Mouse (Mus musculus): ENCODE results near the gene Thada.

The Thada gene

DNA sequence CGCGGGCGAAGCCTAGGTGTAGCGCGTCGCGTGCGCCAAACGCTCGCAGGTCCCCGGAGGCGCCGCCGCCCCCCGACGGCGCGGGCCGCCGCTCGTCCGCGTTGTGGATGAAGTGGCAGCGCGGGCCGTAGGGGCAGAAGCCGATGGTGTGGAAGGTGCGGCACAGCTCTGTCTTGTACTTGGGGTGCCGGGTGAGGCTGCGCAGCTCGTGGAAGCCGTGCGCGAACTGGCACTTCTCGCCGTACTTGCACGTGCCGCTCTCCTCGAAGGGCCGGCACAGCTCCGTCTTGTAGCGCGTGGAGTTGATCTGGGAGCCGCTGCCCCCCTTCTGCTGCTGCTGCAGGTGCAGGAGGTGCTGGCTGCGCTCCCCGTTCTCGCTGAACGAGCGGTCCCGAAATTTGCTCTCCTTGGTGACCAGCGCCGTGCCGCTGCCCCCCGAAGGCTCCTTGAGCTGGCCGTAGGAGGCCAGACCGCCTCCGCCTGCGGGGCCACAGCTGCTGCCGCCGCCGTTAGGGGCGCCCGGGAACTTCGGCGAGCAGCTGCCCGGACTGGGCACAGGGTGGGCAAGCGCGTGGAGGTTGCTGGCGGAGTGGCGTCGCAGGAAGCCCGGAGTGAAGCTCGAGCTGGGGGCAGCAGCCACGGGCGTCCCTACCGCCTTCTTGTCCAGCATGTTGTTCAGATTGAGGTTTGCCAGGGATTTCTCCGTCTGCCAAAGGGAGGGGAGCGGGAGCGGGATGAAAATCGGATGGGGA, 279.4 kb downstream of the Thada start:
- ChIA-PET CTCF (interaction anchor here in 2 of 4 experiments (0.8 to 1.7 kb wide), 7 partner anchors 28 to 314 kb away, joined by 3 to 7 read pairs (median 3); no protein-coding TSS in a partner anchor), POLR2A (interaction anchor here in 3 of 4 experiments (0.7 to 5.9 kb wide), 23 partner anchors 9 to 520 kb away, joined by 3 to 34 read pairs (median 3); partner anchors contain the start of gene Thada (in 1 of the 3))

DNA sequence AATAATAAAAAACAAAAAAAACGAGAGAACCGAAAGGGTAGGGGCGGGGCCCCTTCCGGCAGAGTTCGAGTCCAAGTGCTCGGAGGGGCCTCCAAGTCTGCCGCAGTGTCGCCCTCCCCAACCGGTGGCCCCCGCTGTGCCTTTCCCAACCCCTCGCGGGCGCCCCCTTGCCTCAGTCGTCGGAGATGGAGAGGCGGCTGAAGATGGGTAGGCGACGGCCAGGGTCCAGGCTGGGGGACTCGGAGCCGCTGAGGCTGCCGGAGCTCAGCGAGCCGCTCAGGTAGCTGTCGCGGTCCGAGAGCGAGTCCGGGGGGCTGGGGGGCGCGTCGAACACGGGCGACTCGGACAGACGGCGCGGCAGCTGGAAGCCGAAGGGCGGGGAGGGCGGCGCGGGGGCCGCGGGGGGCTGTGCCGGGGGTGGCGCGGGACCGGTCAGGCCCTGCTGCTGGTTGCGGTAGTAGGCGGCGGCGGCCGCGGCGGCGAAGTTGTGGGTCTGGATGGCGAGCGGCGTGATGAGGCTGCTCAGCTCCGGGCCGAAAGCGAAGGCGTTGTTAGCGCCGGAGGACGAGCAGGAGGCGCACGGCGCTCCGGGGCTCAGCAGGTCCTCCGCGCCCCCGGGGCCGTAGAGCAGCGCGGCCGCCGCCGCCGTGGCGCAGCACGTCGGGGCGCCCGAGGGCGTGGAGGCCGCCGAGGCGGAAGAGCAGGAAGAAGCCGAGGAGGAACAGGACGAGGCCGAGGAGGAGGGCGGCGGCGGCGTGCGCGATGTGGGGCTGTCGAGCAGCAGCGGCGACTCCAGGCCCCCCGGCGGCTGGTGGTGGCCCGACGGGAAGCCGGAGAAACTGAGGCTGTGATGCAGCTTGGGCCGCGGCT, 280.2 kb downstream of the Thada start:
- CTCF ChIA-PET, result interaction anchor here (0.6 to 1.7 kb wide), 10 partner anchors 27 to 313 kb away, joined by 3 to 7 read pairs (median 3); no protein-coding TSS in a partner anchor

DNA sequence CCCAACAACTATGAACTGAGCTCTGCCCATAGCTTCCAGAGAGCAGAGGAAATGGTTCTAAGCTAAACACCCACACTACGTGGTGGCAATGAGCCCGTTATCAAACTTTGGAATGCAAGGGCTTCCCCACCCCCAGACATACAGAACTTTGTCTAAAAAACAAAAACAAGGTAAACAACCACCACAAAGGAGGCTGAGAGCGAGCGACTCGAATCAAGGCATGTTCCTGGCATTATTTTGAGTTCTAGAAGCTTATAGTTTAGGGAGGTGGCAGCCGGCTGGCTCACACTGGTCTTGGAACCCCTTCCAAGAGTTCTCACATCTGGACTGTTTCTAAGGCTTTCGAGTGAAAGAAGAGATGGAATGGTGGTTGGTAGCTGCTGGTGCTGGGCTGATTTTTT, 281.0 kb downstream of the Thada start:
- CTCF ChIA-PET, result interaction anchor here in 3 of 4 experiments (0.6 to 1.7 kb wide), 4 partner anchors 71 to 318 kb away, joined by 3 to 4 read pairs (median 3); no protein-coding TSS in a partner anchor
- POLR2A ChIA-PET, result interaction anchor here in 2 of 4 experiments (0.6 to 5.9 kb wide), 3 partner anchors 170 to 338 kb away, joined by 3 to 34 read pairs (median 3); no protein-coding TSS in a partner anchor

More for the DNA sequence above, 280.2 kb downstream of the Thada start:
- POLR2A ChIA-PET, result interaction anchor here in 3 of 4 experiments (0.5 to 5.9 kb wide), 20 partner anchors 8 to 519 kb away, joined by 3 to 34 read pairs (median 3); partner anchors contain the start of gene Thada (in 1 of the 3)

DNA sequence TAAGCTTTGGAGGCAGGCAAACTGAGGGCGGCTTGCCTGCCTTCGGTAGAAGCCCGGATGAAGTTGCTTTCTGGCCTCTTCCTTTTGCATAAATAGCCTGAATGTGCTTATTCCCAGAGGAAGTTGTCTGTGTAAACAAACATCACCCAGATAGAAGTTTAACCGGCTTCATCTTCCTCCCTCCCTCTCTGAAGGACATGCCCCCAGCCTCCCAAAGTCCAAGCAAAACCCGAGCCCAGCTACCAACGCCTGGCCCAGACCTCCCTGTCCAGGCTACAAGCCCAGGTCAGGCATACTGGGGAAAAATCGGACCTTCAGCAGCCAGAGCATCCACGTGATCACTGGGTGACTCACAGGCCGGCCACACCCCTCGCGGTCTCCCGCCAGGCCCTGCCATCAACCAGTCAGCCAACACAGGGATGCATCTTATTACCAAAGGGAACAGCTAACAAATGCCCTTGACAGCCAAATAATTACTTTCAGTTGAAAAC, 282.7 kb downstream of the Thada start:
- CTCF ChIA-PET, result interaction anchor here (0.6 to 2.7 kb wide), 15 partner anchors 69 to 506 kb away, joined by 3 to 14 read pairs (median 4); no protein-coding TSS in a partner anchor
- POLR2A ChIA-PET, result interaction anchor here (0.6 to 5.9 kb wide), 32 partner anchors 9 to 1300 kb away, joined by 3 to 25 read pairs (median 4); no protein-coding TSS in a partner anchor

DNA sequence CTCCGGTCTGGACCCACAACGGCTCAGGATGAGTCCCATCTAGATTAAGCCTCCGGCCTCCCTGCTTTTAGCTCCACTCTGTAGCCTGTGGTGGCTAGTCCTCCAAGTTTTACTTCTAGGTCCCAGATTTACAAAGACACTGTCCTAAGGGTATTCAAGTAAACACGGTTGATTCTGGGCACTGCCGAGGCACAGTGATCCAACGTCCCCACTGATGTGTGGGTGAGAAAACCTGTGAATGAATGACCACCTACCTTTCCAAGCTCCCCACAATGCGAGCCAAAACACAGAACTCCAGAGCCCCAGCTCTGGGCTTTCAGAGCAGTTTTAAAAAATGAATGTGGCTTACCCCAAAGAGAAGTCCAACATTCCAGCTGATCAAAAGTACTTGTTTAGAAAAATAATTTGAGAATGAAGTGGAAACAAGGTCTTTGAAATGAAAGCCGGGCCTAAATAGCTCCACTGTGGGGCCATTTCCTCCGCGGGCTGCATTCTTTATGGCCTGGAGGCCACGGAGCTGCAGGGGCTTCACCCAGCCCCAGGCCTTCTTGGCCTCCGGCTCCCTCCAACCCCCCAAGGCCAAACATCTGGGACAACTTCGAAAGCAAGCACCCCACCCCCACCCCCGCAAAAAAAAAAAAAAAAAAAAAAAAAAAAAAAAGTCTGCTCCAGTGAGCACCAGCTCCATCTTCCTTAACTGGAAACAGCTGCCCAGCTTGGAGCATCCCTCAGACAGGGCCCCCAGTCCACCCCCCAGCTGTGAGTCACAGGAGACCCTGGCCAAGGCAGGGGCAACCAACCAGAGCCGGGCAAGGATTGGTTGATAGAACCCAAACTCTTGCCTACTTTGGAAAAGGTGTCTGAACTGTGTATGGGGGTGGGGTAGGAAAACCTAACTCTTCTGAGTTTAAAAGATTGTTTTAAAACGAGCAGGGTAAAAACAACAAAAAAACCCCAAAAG, 283.4 kb downstream of the Thada start:
- ChIA-PET CTCF (interaction anchor here in 3 of 4 experiments (0.6 to 2.7 kb wide), 18 partner anchors 8 to 498 kb away, joined by 3 to 14 read pairs (median 4); no protein-coding TSS in a partner anchor), POLR2A (interaction anchor here (0.6 to 5.9 kb wide), 35 partner anchors 9 to 516 kb away, joined by 3 to 25 read pairs (median 4); partner anchors contain the start of gene Thada (in 1 of the 4))

DNA sequence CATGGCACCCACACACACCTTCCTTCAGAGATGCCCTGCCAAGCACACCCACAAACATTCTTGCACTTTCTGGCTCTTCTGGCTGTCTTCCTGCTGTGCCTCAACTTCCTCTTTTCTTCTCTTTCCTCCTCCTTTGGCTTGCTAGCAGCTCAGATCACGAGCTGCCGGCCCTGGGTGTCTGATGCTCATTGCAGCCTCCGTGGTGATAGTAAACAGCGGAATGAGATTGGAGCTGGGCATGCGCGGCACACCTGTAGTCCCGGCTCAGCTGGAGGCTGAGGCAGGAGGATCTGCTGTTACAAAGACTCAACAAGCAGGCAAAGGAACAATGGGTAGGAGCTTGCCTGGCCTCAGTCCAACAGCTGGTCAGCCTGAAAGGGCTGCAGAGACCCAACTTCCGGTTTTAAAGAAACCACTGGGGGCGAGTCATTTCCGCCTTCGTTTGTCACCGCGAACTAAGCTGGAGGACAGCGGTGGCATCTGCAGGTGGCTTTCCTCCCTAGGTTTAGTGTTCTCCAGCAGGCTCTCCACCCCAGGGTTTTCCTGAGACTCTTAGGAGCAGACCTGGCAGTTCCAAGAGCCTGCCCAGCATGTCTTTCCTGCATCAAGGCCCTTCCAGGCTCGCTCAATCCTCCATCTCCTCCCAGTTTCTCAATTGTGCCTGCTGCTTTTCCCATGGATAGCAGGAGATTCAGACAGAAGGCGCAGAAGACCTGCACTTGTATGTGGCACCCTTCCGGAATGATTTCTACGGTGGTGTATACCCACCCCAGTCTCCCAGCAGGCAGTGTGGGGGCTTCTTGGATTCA, 284.3 kb downstream of the Thada start:
- ChIA-PET POLR2A (interaction anchor here in 3 of 4 experiments (0.7 to 5.9 kb wide), 20 partner anchors 9 to 320 kb away, joined by 3 to 25 read pairs (median 4); partner anchors contain the start of gene Thada (in 1 of the 3)), CTCF (interaction anchor here in 3 of 4 experiments (0.7 to 2.7 kb wide), 10 partner anchors 9 to 316 kb away, joined by 3 to 14 read pairs (median 4); no protein-coding TSS in a partner anchor)

DNA sequence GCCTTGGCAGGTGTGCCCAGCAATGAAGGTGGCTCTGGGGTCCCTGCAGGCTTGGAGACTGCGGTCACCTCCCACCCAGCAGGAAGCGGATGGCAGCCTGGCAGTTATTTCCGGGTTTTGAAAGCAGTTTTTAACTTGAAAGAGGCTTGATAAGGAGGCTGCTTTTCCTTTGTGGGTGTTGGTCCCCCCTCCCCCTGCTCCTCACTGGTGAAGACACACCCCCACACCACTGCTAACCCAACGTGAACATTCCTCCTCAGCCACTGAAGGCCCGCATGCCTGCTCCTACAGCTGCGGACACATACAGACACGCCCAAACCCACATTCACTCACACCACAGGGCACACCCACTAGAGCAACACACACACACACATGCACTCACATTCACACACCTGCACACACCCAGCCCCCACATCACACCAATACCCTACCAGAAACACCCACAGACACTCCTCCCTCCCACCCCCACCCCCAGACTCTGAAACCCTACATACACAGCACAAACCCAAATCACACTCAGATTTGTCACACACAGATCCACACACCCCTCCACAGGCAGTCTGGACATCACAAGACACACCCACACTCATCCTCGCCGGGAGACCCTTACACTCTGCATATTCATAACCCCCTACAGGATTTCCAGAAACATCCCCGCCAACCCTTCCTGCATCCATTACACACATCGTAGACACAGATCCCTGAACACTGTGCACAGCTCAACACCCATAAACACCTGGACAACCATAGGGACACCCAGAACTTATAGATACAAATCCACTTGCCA, 285.1 kb downstream of the Thada start:
- ChIA-PET CTCF (interaction anchor here in 2 of 4 experiments (1.0 to 2.7 kb wide), 6 partner anchors 10 to 277 kb away, joined by 3 to 14 read pairs (median 6); no protein-coding TSS in a partner anchor), POLR2A (interaction anchor here in 2 of 4 experiments (0.5 to 5.9 kb wide), 13 partner anchors 10 to 285 kb away, joined by 3 to 25 read pairs (median 4); partner anchors contain the start of gene Thada (in 1 of the 2))

DNA sequence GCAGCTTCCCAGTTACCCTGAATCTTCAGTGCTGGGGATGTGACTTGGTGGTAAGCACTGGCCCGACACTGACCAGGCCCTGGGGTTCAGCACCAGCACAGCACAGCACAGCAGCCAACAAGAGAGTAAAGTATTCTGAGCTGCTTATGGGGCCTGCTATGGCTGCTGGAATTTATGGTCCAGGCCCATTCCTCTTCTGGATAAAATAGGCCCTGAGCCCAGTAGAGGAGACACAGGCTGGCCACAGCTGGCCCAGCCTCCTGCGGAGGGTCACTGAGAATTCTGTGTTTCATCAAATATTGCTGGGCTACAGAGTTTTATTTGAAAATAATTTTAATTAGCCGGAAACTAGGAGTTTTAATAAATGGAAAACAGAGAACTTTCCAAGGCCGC, 286.0 kb downstream of the Thada start:
- ChIA-PET POLR2A (interaction anchor here in 2 of 4 experiments (1.1 to 5.9 kb wide), 7 partner anchors 10 to 175 kb away, joined by 4 to 25 read pairs (median 6); no protein-coding TSS in a partner anchor), CTCF (interaction anchor here in 3 of 4 experiments (0.6 to 2.3 kb wide), 3 partner anchors 11 to 195 kb away, joined by 3 to 6 read pairs (median 3); no protein-coding TSS in a partner anchor)

DNA sequence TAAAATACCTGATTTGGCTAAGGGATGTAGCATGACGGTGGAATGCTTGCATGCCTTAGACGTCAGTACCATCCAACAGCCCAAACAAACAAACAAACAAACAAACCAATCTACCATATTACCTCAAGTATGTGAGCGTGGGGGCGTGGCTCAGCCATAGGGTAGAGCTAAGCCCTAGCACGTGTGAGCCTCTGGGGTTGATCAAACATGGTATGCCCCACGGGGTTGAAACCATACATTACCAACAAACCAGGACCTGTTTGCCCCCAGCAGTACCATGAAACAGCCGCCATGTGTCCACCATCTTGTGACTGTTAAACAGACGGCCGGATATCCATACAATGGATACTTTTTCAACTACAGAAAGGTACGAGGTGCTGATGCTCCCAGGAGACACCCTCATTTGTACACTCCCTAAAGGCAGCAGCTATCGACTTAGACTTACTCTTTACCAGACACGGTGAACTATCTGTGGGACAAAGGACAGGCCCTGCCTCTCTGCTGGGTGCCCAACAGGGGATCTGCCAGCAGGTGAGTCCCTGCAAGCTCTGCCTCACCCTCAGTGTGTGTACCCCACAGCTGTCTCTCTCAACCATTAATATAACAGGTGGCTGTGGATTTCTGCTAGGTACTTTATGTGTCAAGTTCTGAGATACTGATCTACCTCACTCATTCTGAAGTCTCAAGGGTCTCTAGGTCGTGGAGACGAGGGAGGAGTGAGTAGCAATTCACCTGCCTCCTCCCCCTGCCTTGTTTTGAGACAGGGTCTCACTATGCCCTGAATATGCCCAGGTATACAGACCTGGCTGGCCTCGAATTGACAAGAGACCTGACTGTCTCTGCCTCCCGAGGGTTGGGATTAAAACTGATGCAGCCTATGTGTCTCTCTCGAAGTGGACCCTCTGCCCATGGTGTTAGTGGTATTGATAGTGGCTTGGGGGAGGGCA, 286.7 kb downstream of the Thada start:
- ChIA-PET CTCF (interaction anchor here in 2 of 4 experiments (0.6 to 2.2 kb wide), 3 partner anchors 65 to 72 kb away, joined by 3 to 7 read pairs (median 4); no protein-coding TSS in a partner anchor), POLR2A (interaction anchor here in 3 of 4 experiments (0.6 to 5.9 kb wide), 11 partner anchors 9 to 1384 kb away, joined by 3 to 25 read pairs (median 4); partner anchors contain the start of gene Zfp36l2 (in 1 of the 3))

DNA sequence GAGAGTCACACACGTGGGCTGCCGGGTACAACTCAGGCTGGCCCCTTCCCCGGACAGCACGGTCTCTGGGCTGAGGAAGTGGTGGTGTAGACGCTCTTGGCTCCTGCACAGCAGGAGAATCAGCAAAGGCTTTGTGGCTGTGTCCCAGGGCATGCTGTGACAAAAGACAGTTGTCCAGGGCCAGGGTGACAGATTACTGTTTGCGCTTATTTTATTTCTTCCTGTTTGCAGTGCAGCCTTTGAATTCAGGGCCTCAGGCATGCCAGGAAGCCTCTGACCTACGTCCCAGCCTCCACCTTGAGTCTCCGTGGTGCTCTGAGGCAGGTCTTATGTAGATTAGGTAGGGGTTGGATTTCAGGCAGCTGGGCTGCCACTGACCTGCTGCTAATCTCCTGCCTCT, 288.5 kb downstream of the Thada start:
- CTCF ChIA-PET, result interaction anchor here in 2 of 4 experiments (0.7 to 2.2 kb wide), 2 partner anchors 63 to 431 kb away, joined by 3 to 7 read pairs; no protein-coding TSS in a partner anchor
- POLR2A ChIA-PET, result interaction anchor here in 2 of 4 experiments (0.9 to 3.7 kb wide), 3 partner anchors 9 to 135 kb away, joined by 3 to 14 read pairs (median 3); partner anchors contain the start of gene Zfp36l2 (in 1 of the 2)

DNA sequence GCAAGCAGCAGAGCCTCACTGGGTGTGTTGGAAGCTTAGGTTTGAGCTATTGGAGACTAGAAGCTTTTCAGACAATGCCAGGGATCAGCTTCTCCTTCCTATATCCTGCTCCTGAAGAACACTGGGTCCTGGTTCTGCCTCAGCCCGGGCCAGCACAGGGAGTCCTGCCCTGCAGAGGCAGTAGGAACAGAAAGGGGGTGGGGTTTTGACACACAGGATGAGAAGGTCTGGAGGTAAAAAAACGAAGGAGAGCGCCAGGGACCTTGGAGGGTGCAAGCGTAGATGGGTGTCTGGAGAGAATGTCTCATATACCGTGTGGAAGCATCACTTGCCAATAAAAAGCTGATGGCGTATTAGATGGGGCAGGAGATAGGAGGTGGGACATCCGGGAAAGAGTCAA, 289.6 kb downstream of the Thada start:
- ChIA-PET POLR2A (interaction anchor here in 2 of 4 experiments (0.8 to 3.7 kb wide), 8 partner anchors 10 to 215 kb away, joined by 3 to 14 read pairs (median 4); partner anchors contain the start of gene Zfp36l2 (in 2 of the 2)), CTCF (interaction anchor here in 3 of 4 experiments (0.7 to 2.5 kb wide), 3 partner anchors 62 to 613 kb away, joined by 3 to 10 read pairs (median 3); no protein-coding TSS in a partner anchor)

DNA sequence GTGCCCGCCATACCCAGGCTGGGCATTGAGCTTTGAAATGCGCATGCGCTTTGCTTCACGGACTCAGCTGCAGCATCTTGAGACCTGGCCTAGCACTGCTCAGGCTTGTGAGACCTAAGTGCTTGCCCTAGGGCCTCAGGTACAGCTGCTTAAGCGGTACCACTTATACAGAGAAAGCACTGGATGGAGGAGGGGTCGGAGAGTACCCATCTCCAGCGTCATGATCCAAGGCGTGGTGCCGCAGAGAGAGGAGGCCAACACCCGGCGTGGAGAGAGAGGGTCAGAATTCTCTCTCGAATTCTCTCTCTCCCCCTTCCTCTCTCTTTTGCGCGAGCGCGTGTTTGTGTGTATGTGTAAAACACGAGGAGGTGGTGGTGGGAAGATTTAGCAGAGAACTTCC, 290.8 kb downstream of the Thada start:
- POLR2A ChIA-PET, result interaction anchor here in 3 of 4 experiments (0.7 to 3.7 kb wide), 7 partner anchors 11 to 308 kb away, joined by 3 to 14 read pairs (median 5); partner anchors contain the start of gene Zfp36l2 (in 2 of the 3)
- CTCF ChIA-PET, result interaction anchor here (0.6 to 2.5 kb wide), 7 partner anchors 24 to 1299 kb away, joined by 3 to 10 read pairs (median 3); no protein-coding TSS in a partner anchor

DNA sequence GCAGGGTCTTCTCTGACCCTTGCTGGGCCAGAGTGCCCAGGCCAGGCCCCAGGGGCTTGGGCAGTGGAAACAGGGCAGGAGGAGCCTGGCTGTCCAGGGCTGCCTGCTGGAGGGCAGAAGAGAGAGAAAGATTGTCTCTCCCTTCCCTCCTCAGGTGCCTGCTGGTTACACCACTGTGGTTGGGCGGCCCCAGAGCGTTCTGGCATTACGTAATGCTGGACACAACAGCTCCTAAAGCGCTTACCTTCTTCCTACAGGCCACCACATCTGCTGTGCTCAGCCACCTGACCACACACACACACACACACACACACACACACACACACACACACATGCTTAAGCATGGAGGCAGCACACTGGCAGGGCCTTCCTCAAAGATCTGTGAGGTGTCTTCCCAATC, 298.6 kb downstream of the Thada start:
- CTCF ChIA-PET, result no interaction called here
- POLR2A ChIA-PET, result no interaction called here
